Mouse (Mus musculus): ENCODE results near the gene Mgrn1.
A peak's percentile ranks its signal among the peaks of the same experiment; 100 is the strongest.

Gene Mgrn1

GRCm38 (mm10) chr16:4885760-4886689, at the start of gene Mgrn1:
Gene Mgrn1, plus strand, starts transcription at chr16:4886249.
- DNase-seq (ENCODE audit: low read depth, low spot score) = peak; percentile 96

GRCm38 (mm10) chr16:4837631-4838030, 48.4 kb upstream of the Mgrn1 start:
- no peak for DNase-seq (ENCODE audit: low read depth, low spot score)

GRCm38 (mm10) chr16:4839552-4839951, 46.5 kb upstream of the Mgrn1 start:
- no peak for DNase-seq (ENCODE audit: low read depth, low spot score)

- no peak for DNase-seq (ENCODE audit: low read depth, low spot score)
These were observed 45.8 kb upstream of the Mgrn1 start for GRCm38 (mm10) chr16:4840231-4840630.

GRCm38 (mm10) chr16:4847041-4847440, 39.0 kb upstream of the Mgrn1 start:
- DNase-seq (ENCODE audit: low read depth, low spot score) = no peak

GRCm38 (mm10) chr16:4848090-4848489, 38.0 kb upstream of the Mgrn1 start:
- no peak for DNase-seq (ENCODE audit: low read depth, low spot score)

GRCm38 (mm10) chr16:4850361-4850760, 35.7 kb upstream of the Mgrn1 start:
- DNase-seq (ENCODE audit: low read depth, low spot score) = no peak

- no peak for DNase-seq (ENCODE audit: low read depth, low spot score)
These were observed 35.0 kb upstream of the Mgrn1 start for GRCm38 (mm10) chr16:4850938-4851628.

- DNase-seq (ENCODE audit: low read depth, low spot score) = no peak
These were observed 30.9 kb upstream of the Mgrn1 start for GRCm38 (mm10) chr16:4855046-4855650.

- DNase-seq (ENCODE audit: low read depth, low spot score) = no peak
These were observed 24.7 kb upstream of the Mgrn1 start for GRCm38 (mm10) chr16:4861392-4861791.

- peak; percentile 52 for DNase-seq (ENCODE audit: low read depth, low spot score)
These were observed 23.1 kb upstream of the Mgrn1 start for GRCm38 (mm10) chr16:4862863-4863483.

GRCm38 (mm10) chr16:4863742-4864141, 22.3 kb upstream of the Mgrn1 start:
- no peak for DNase-seq (ENCODE audit: low read depth, low spot score)

GRCm38 (mm10) chr16:4866101-4866695, 19.9 kb upstream of the Mgrn1 start:
- no peak for DNase-seq (ENCODE audit: low read depth, low spot score)

- DNase-seq (ENCODE audit: low read depth, low spot score) = no peak
These were observed 15.6 kb upstream of the Mgrn1 start for GRCm38 (mm10) chr16:4870490-4870889.

GRCm38 (mm10) chr16:4871926-4872325, 14.1 kb upstream of the Mgrn1 start:
- DNase-seq (ENCODE audit: low read depth, low spot score) = no peak

GRCm38 (mm10) chr16:4875198-4876032, 10.6 kb upstream of the Mgrn1 start:
- DNase-seq (ENCODE audit: low read depth, low spot score) = no peak

- DNase-seq (ENCODE audit: low read depth, low spot score) = no peak
These were observed 9.9 kb upstream of the Mgrn1 start for GRCm38 (mm10) chr16:4876033-4876680.

GRCm38 (mm10) chr16:4877195-4877594, 8.9 kb upstream of the Mgrn1 start:
- DNase-seq (ENCODE audit: low read depth, low spot score) = no peak

- DNase-seq (ENCODE audit: low read depth, low spot score) = no peak
These were observed 8.3 kb upstream of the Mgrn1 start for GRCm38 (mm10) chr16:4877701-4878100.

Data from ES-CJ7 (cell line).